Mouse (Mus musculus) small intestine, adult 2 months (tissue): Measurements from ENCODE around the gene Rtkn. TPM values are rescaled to one million over a fixed set of nuclear protein-coding genes. Genes with fewer than 3 reads are reported as not detected.
A peak's percentile ranks its signal among the peaks of the same experiment; 100 is the strongest.

Experiments used
- H3K27ac ChIP-seq: fragments of 200-500 bp; 2 replicates; pipeline ENCODE4 v1.5.1; 2012; ENCODE audit warnings: low read depth, low read length, control low read depth, inconsistent platforms; ENCODE audit not compliant: insufficient read depth
- H3K27me3 ChIP-seq: fragments of 200-500 bp; 2 replicates; pipeline ENCODE4 v1.6.1; 2012; ENCODE audit warnings: mild to moderate bottlenecking, moderate library complexity, low read length, inconsistent platforms; ENCODE audit not compliant: control insufficient read depth, insufficient read depth
- H3K36me3 ChIP-seq: fragments of 200-500 bp; 2 replicates; pipeline ENCODE4 v1.6.1; 2012; ENCODE audit warnings: mild to moderate bottlenecking, low read length, control low read depth, inconsistent platforms; ENCODE audit not compliant: control insufficient read depth, insufficient read depth
- H3K4me1 ChIP-seq: fragments of 200-500 bp; 2 replicates; pipeline ENCODE4 v1.6.1; 2012; ENCODE audit warnings: low read length, inconsistent platforms, mixed read lengths; ENCODE audit not compliant: control insufficient read depth, insufficient read depth, insufficient read length
- H3K4me3 ChIP-seq: fragments of 200-500 bp; 2 replicates; pipeline ENCODE4 v1.5.1; 2012; ENCODE audit warnings: low read depth, mild to moderate bottlenecking, control low read depth, inconsistent platforms, low read length, moderate library complexity
- CTCF ChIP-seq: fragments of 200-500 bp; IDR thresholded peaks from 2 replicates; pipeline ENCODE4 v1.5.1; 2012; ENCODE audit warnings: low read depth, mild to moderate bottlenecking, control low read depth, inconsistent platforms, low read length, moderate library complexity, mixed read lengths; ENCODE audit not compliant: insufficient replicate concordance, insufficient read length; ENCODE audit errors: extremely low read depth
- POLR2A ChIP-seq: fragments of 200-500 bp; IDR thresholded peaks from 2 replicates; pipeline ENCODE4 v1.6.1; 2012; ENCODE audit warnings: low read depth, mild to moderate bottlenecking, control low read depth, inconsistent platforms, low read length, moderate library complexity
- WGBS: fragments of 180-500 bp; shearing (Covaris S2); methylation state at CpG from one replicate; pipeline ENCODE4 v1.1.7; 2018; 5-methylcytosine and 5-hydroxymethylcytosine counted together
- polyA plus RNA-seq: library from polyadenylated mRNA; depleted of rRNA; stranded (reverse); fragments of >200 nt; gene quantifications from 2 replicates; pipeline ENCODE4 v1.2.3, GENCODE M21; 2012

Rtkn gene
- polyA plus RNA-seq, 1 experiment: 179 TPM

- TF ChIP-seq CTCF: no peak
- TF ChIP-seq POLR2A: no peak
- H3K27ac ChIP-seq: no peak overlapping the region
- no peak overlapping the region for H3K4me3 ChIP-seq
- peaks cover 4% of the 10 kb centered on the region; the same call in 1 of the 2 replicates for H3K36me3 ChIP-seq
- H3K4me1 ChIP-seq: peaks cover 15% of the 10 kb centered on the region
- no peaks in the 10 kb centered on the region for H3K27me3 ChIP-seq
- 86% methylated on average over 4 of the region's 4 CpGs for WGBS
Measured at GRCm38 (mm10) chr6:83111510-83112136, 23.6 kb upstream of the Rtkn start.

- Histone ChIP-seq H3K36me3 (peaks cover 7% of the 10 kb centered on the region), H3K4me1 (peaks cover 14% of the 10 kb centered on the region), H3K27me3 (no peaks in the 10 kb centered on the region), H3K4me3 (peak within 1 kb of the TSS; percentile 75), H3K27ac (peak within 1 kb of the TSS; percentile 96)
- TF ChIP-seq CTCF (0 out of 2 replicates have a peak, but pooled peaks have one; percentile 32), POLR2A (peak; percentile 95)
- WGBS: 1% methylated on average over 54 of the region's 58 CpGs
Measured at GRCm38 (mm10) chr6:83115011-83115671, 20.1 kb upstream of the Rtkn start, which contains the start of gene Mogs. TSS of gene Mogs (plus strand) at chr6:83115496.

- Histone ChIP-seq H3K4me3 (peak overlapping the region; percentile 75), H3K4me1 (peaks cover 17% of the 10 kb centered on the region), H3K27ac (peak overlapping the region; percentile 30; the same call in 1 of the 2 replicates), H3K36me3 (peaks cover 6% of the 10 kb centered on the region), H3K27me3 (no peaks in the 10 kb centered on the region)
- TF ChIP-seq POLR2A: no peak
- TF ChIP-seq CTCF: no peak
- WGBS: under 1% methylated on average over 40 of the region's 48 CpGs
Measured at GRCm38 (mm10) chr6:83115682-83116372, 19.4 kb upstream of the Rtkn start.

- peak overlapping the region; percentile 75 for H3K4me3 ChIP-seq
- 62% methylated on average over 11 of the region's 11 CpGs for WGBS
- no peaks in the 10 kb centered on the region for H3K27me3 ChIP-seq
- no peak overlapping the region for H3K27ac ChIP-seq
- H3K4me1 ChIP-seq: peaks cover 17% of the 10 kb centered on the region
- H3K36me3 ChIP-seq: peaks cover 6% of the 10 kb centered on the region
- no peak for TF ChIP-seq POLR2A
- TF ChIP-seq CTCF: no peak
Measured at GRCm38 (mm10) chr6:83116373-83117164, 18.7 kb upstream of the Rtkn start.

GRCm38 (mm10) chr6:83117165-83117438 lies 18.2 kb upstream of the Rtkn start:
- H3K4me3 ChIP-seq: peak overlapping the region; percentile 21; the same call in 1 of the 2 replicates
- WGBS: 83% methylated on average over 4 of the region's 4 CpGs
- TF ChIP-seq POLR2A (no peak; the same call in 1 of the 2 replicates), CTCF (no peak)
- H3K36me3 ChIP-seq: peaks cover 6% of the 10 kb centered on the region
- no peaks in the 10 kb centered on the region for H3K27me3 ChIP-seq
- H3K4me1 ChIP-seq: peaks cover 18% of the 10 kb centered on the region
- no peak overlapping the region for H3K27ac ChIP-seq

GRCm38 (mm10) chr6:83117616-83118015 lies 17.6 kb upstream of the Rtkn start:
- Histone ChIP-seq H3K4me1 (peaks cover 21% of the 10 kb centered on the region), H3K4me3 (no peak overlapping the region)
- WGBS: 95% methylated on average over 13 of the region's 13 CpGs

More at GRCm38 (mm10) chr6:83117616-83118015, 17.6 kb upstream of the Rtkn start:
- H3K36me3 ChIP-seq: peaks cover 6% of the 10 kb centered on the region
- H3K27ac ChIP-seq: no peak overlapping the region
- H3K27me3 ChIP-seq: no peaks in the 10 kb centered on the region
- TF ChIP-seq CTCF: no peak
- TF ChIP-seq POLR2A: no peak
